ENCODE assay signal across 8 mouse cellular contexts in genomic region chr10:121586675-121587370, GRCm38 (mm10). TPM values are rescaled to one million over a fixed set of nuclear protein-coding genes. Genes with fewer than 3 reads are reported as not detected.
DNase-seq lines count a peak whose midpoint lies in the region; ATAC-seq and TF ChIP-seq lines count a peak whose summit lies in the region.

TSS of gene Tbk1 (minus strand) at chr10:121586787.

- H3K4me2 ChIP-seq in hindbrain, embryonic 16.5 days (ENCODE audit: low read length), result peak within 1 kb of the TSS; percentile 84

- WGBS in hindbrain, embryonic 16.5 days, result under 1% methylated on average over 48 of the region's 58 CpGs

- no peaks in the 10 kb centered on the region for H3K27me3 ChIP-seq in hindbrain, embryonic 16.5 days (replicated peaks; ENCODE audit: control insufficient read depth, insufficient read depth, low read length)

- H3K9me3 ChIP-seq in hindbrain, embryonic 16.5 days (ENCODE audit: control insufficient read depth, low read length), result no peaks in the 10 kb centered on the region

- peaks cover 17% of the 10 kb centered on the region for H3K36me3 ChIP-seq in hindbrain, embryonic 16.5 days (ENCODE audit: control insufficient read depth, insufficient read depth, low read length)

- peak; percentile 98 for ATAC-seq in hindbrain, embryonic 16.5 days
- ATAC-seq in megakaryocyte, adult 5-6 weeks (ENCODE audit: poor library complexity, severe bottlenecking), result peak; percentile 73

- peak within 1 kb of the TSS; percentile 90 for H3K9ac ChIP-seq in hindbrain, embryonic 16.5 days (ENCODE audit: low read depth, low read length)

- peak; percentile 92 for DNase-seq in T-cell, adult 2 months (ENCODE audit: low spot score)
- DNase-seq in cerebellum, postnatal 36 days, result peak; percentile 92 to 95
- peak; percentile 91 for DNase-seq in gastrocnemius, adult 18-20 months (ENCODE audit: low spot score)
- peak; percentile 94 for DNase-seq in left cerebral cortex, adult 2 months (ENCODE audit: extremely low spot score in 1 of 2, low spot score in 2 of 2)
- peak; percentile 89 to 91 for DNase-seq in right cerebral cortex, adult 2 months (ENCODE audit: low spot score in 2 of 2)
- DNase-seq in urinary bladder, postnatal 14 days (ENCODE audit: low spot score), result peak; percentile 94

- intact Hi-C loops in left cerebral cortex, adult 2 months (cut with DNase I), result loop anchor here (2.0 kb wide), 1 partner anchor 38 kb away; no protein-coding TSS in a partner anchor

- TF ChIP-seq CTCF in left cerebral cortex, adult 2 months (IDR thresholded peaks at IDR 0.05), result no peak

- peaks cover 11% of the 10 kb centered on the region for H3K4me1 ChIP-seq in hindbrain, embryonic 16.5 days (ENCODE audit: control insufficient read depth, insufficient read depth, low read depth, low read length)

- H3K4me3 ChIP-seq in hindbrain, embryonic 16.5 days (ENCODE audit: low read length), result peak within 1 kb of the TSS; percentile 91
- H3K4me3 ChIP-seq in left cerebral cortex, adult 2 months, result peak within 1 kb of the TSS; percentile 87

- H3K27ac ChIP-seq in hindbrain, embryonic 16.5 days (ENCODE audit: low read depth, low read length), result peak within 1 kb of the TSS; percentile 65
- peak within 1 kb of the TSS; percentile 90 for H3K27ac ChIP-seq in left cerebral cortex, adult 2 months

RNA-seq across cellular contexts. Expression of gene Tbk1, which starts in this region (rescaled TPM):
- 10 to 100 TPM in 1 of 2 experiments, 1 to 10 TPM in 1; 9.0 to 10.2 TPM for total RNA-seq in gastrocnemius, adult 18-20 months (2021)
- 29.8 and 31.9 TPM in 2 replicates for polyA plus RNA-seq in hindbrain, embryonic 16.5 days (2015; fragmentation: Nextera tagmentation; extraction: Ambion mirVana)
- 10 to 100 TPM; 47.2 to 50.3 TPM for total RNA-seq in left cerebral cortex, adult 2 months (2021)
- total RNA-seq in megakaryocyte, adult 5-6 weeks (2015), result 41.2 and 43.3 TPM in 2 replicates
- 91.2 and 91.3 TPM in 2 replicates for total RNA-seq in megakaryocyte, adult 5-6 weeks (2017)

Comparison
In these comparisons a context has a peak if more than half of its experiments do, and no peak if none do; other contexts are left out.
1. Peak in every context shown above with its lines: DNase-seq, ATAC-seq, H3K4me3 ChIP-seq and H3K27ac ChIP-seq.